31 mouse cellular contexts compared by ENCODE assay signal in genomic region chr10:111668639-111669038, GRCm38 (mm10).
DNase-seq lines count a peak whose midpoint lies in the region; ATAC-seq lines count a peak whose summit lies in the region.
"Had no signal": no experiment of that assay in that cellular context is flagged by ENCODE, and none has a peak within 500 bp of the region (broad histone marks: within the 10 kb centered on the region; RNA-seq: fewer than 3 reads in every experiment).

No protein-coding gene starts in this region.

- H3K4me1 ChIP-seq in hindbrain, embryonic 10.5 days (replicated peaks) = peaks cover 40% of the 10 kb centered on the region
- H3K4me1 ChIP-seq in hindbrain, embryonic 16.5 days (ENCODE audit: control insufficient read depth, insufficient read depth, low read depth, low read length) = no peaks in the 10 kb centered on the region
- peaks cover 48% of the 10 kb centered on the region for H3K4me1 ChIP-seq in limb, embryonic 10.5 days
- H3K4me1 ChIP-seq in liver, embryonic 15.5 days (replicated peaks) = peaks cover 20% of the 10 kb centered on the region
- H3K4me1 ChIP-seq: hindbrain, embryonic 15.5 days had no signal

- no peak overlapping the region for H3K4me3 ChIP-seq in hindbrain, embryonic 10.5 days
- H3K4me3 ChIP-seq in hindbrain, embryonic 16.5 days (ENCODE audit: low read length) = no peak overlapping the region
- no peak overlapping the region for H3K4me3 ChIP-seq in limb, embryonic 10.5 days
- H3K4me3 ChIP-seq in liver, embryonic 15.5 days (replicated peaks) = no peak overlapping the region
- H3K4me3 ChIP-seq: embryonic facial prominence, embryonic 13.5 days; erythroblast, embryonic 14.5 days; forebrain, embryonic 15.5 days; heart, embryonic 13.5 days; hindbrain, embryonic 15.5 days; intestine, embryonic 15.5 days; megakaryocyte, embryonic 14.5 days; neural tube, embryonic 12.5 days had no signal

- ATAC-seq in hindbrain, embryonic 16.5 days = no peak
- peak; percentile 63 for ATAC-seq in liver, embryonic 15.5 days (ENCODE audit: insufficient read depth)
- ATAC-seq: forebrain, embryonic 15.5 days; intestine, embryonic 15.5 days had no signal

- 88% methylated on average over 1 of the region's 1 CpGs for WGBS in hindbrain, embryonic 10.5 days
- 95% methylated on average over 1 of the region's 1 CpGs for WGBS in hindbrain, embryonic 16.5 days
- WGBS in limb, embryonic 10.5 days = 91% methylated on average over 1 of the region's 1 CpGs
- WGBS in liver, embryonic 15.5 days (ENCODE audit: insufficient replicate concordance) = 17% methylated on average over 1 of the region's 1 CpGs

- DNase-seq in hindbrain, embryonic 10.5 days (ENCODE audit: low spot score) = no peak
- DNase-seq in limb, embryonic 10.5 days (ENCODE audit: low spot score) = no peak
- DNase-seq in adrenal gland, postnatal 4 days (ENCODE audit: low spot score in 2 of 2) = no peak
- DNase-seq in thymus, postnatal 0 days (ENCODE audit: low spot score) = no peak
- no peak for DNase-seq in urinary bladder, postnatal 4 days (ENCODE audit: low spot score in 2 of 2)
- no peak for DNase-seq in heart, postnatal 4 days
- DNase-seq: adrenal gland, postnatal 25 days; B cell, adult 2 months; cerebellum, adult 11 months; cerebellum, postnatal 10 days; gastrocnemius, postnatal 10 days; heart, adult 18-20 months; heart, postnatal 36 days; kidney, adult 8-10 months; kidney, postnatal 10 days; lung, adult 18-20 months; lung, postnatal 10 days; midbrain, embryonic 14.5 days; right cerebral cortex, postnatal 14 days; thymus, postnatal 25 days had no signal

- H3K27ac ChIP-seq in hindbrain, embryonic 10.5 days = peak overlapping the region; percentile 74
- no peak overlapping the region for H3K27ac ChIP-seq in hindbrain, embryonic 16.5 days (ENCODE audit: low read depth, low read length)
- peak overlapping the region; percentile 25; the same call in 1 of the 2 replicates for H3K27ac ChIP-seq in limb, embryonic 10.5 days
- H3K27ac ChIP-seq in liver, embryonic 15.5 days (replicated peaks) = no peak overlapping the region
- H3K27ac ChIP-seq: embryonic facial prominence, embryonic 13.5 days; forebrain, embryonic 15.5 days; heart, embryonic 13.5 days; hindbrain, embryonic 15.5 days; intestine, embryonic 15.5 days; neural tube, embryonic 12.5 days had no signal

- no peak overlapping the region for H3K4me2 ChIP-seq in hindbrain, embryonic 16.5 days (ENCODE audit: low read length)
- no peak overlapping the region for H3K4me2 ChIP-seq in liver, embryonic 15.5 days
- H3K4me2 ChIP-seq: embryonic facial prominence, embryonic 13.5 days; forebrain, embryonic 15.5 days; heart, embryonic 13.5 days; hindbrain, embryonic 15.5 days; intestine, embryonic 15.5 days; neural tube, embryonic 12.5 days had no signal

- H3K36me3 ChIP-seq in hindbrain, embryonic 10.5 days = no peaks in the 10 kb centered on the region
- no peaks in the 10 kb centered on the region for H3K36me3 ChIP-seq in hindbrain, embryonic 16.5 days (ENCODE audit: control insufficient read depth, insufficient read depth, low read length)
- no peaks in the 10 kb centered on the region for H3K36me3 ChIP-seq in limb, embryonic 10.5 days
- H3K36me3 ChIP-seq in liver, embryonic 15.5 days (replicated peaks) = no peaks in the 10 kb centered on the region
- H3K36me3 ChIP-seq: embryonic facial prominence, embryonic 13.5 days; forebrain, embryonic 15.5 days; heart, embryonic 13.5 days; hindbrain, embryonic 15.5 days; intestine, embryonic 15.5 days; neural tube, embryonic 12.5 days had no signal

- no peak overlapping the region for H3K9ac ChIP-seq in hindbrain, embryonic 16.5 days (ENCODE audit: low read depth, low read length)
- no peak overlapping the region for H3K9ac ChIP-seq in liver, embryonic 15.5 days
- H3K9ac ChIP-seq: embryonic facial prominence, embryonic 13.5 days; forebrain, embryonic 15.5 days; heart, embryonic 13.5 days; hindbrain, embryonic 15.5 days; intestine, embryonic 15.5 days; neural tube, embryonic 12.5 days had no signal

- peaks cover 25% of the 10 kb centered on the region; the same call in 1 of the 2 replicates for H3K27me3 ChIP-seq in hindbrain, embryonic 10.5 days (ENCODE audit: insufficient read depth, poor library complexity, severe bottlenecking)
- no peaks in the 10 kb centered on the region for H3K27me3 ChIP-seq in hindbrain, embryonic 16.5 days (replicated peaks; ENCODE audit: control insufficient read depth, insufficient read depth, low read length)
- H3K27me3 ChIP-seq in limb, embryonic 10.5 days (ENCODE audit: low read depth, poor library complexity, severe bottlenecking) = no peaks in the 10 kb centered on the region
- H3K27me3 ChIP-seq in liver, embryonic 15.5 days = no peaks in the 10 kb centered on the region
- H3K27me3 ChIP-seq: CH12.LX; embryonic facial prominence, embryonic 13.5 days; forebrain, embryonic 15.5 days; heart, embryonic 13.5 days; hindbrain, embryonic 15.5 days; intestine, embryonic 15.5 days; neural tube, embryonic 12.5 days had no signal

- H3K9me3 ChIP-seq in hindbrain, embryonic 10.5 days = no peaks in the 10 kb centered on the region
- no peaks in the 10 kb centered on the region for H3K9me3 ChIP-seq in hindbrain, embryonic 16.5 days (ENCODE audit: control insufficient read depth, low read length)
- no peaks in the 10 kb centered on the region for H3K9me3 ChIP-seq in limb, embryonic 10.5 days (replicated peaks)
- H3K9me3 ChIP-seq in liver, embryonic 15.5 days (replicated peaks) = no peaks in the 10 kb centered on the region
- H3K9me3 ChIP-seq: embryonic facial prominence, embryonic 13.5 days; forebrain, embryonic 15.5 days; heart, embryonic 13.5 days; hindbrain, embryonic 15.5 days; intestine, embryonic 15.5 days; neural tube, embryonic 12.5 days had no signal

Comparison
In these comparisons a context has a peak if more than half of its experiments do, and no peak if none do; other contexts are left out.
1. H3K27ac ChIP-seq: peak in hindbrain, embryonic 10.5 days (single experiment) and limb, embryonic 10.5 days (single experiment); none in hindbrain, embryonic 16.5 days (single experiment) and liver, embryonic 15.5 days (single experiment).